8 mouse cellular contexts compared by ENCODE assay signal in genomic region chr14:98166318-98166976, GRCm38 (mm10). TPM values are rescaled to one million over a fixed set of nuclear protein-coding genes. Genes with fewer than 3 reads are reported as not detected.
DNase-seq lines count a peak whose midpoint lies in the region; ATAC-seq and TF ChIP-seq lines count a peak whose summit lies in the region.

No protein-coding gene starts in this region.

- H3K9ac ChIP-seq in lung, embryonic 15.5 days = no peak overlapping the region

- H3K4me1 ChIP-seq in cerebellum, adult 2 months (ENCODE audit: control insufficient read depth, insufficient read depth, low read length) = no peaks in the 10 kb centered on the region
- H3K4me1 ChIP-seq in lung, embryonic 15.5 days = no peaks in the 10 kb centered on the region

- TF ChIP-seq POLR2A in cerebellum, adult 2 months (IDR thresholded peaks at IDR 0.05; ENCODE audit: borderline replicate concordance, insufficient read depth, low read length) = no peak

- H3K27ac ChIP-seq in cerebellum, adult 2 months (ENCODE audit: insufficient read depth, low read length) = no peak overlapping the region; the same call in 1 of the 2 replicates
- H3K27ac ChIP-seq in lung, embryonic 15.5 days = peak overlapping the region; percentile 88; the same call in 1 of the 2 replicates

- peak overlapping the region; percentile 90 for H3K4me2 ChIP-seq in lung, embryonic 15.5 days

- H3K36me3 ChIP-seq in lung, embryonic 15.5 days = no peaks in the 10 kb centered on the region

- DNase-seq in cerebellum, adult 2 months = peak in 1 of 2 experiments; percentile 11
- DNase-seq in cerebellum, adult 11 months = no peak
- DNase-seq in ovary, postnatal 36 days (ENCODE audit: low spot score) = peak; percentile 4
- DNase-seq in ovary, adult 18-20 months (ENCODE audit: low spot score) = no peak
- DNase-seq in thymus, postnatal 0 days (ENCODE audit: low spot score) = no peak
- DNase-seq in urinary bladder, postnatal 14 days (ENCODE audit: low spot score) = no peak
- DNase-seq in urinary bladder, postnatal 4 days (ENCODE audit: low spot score in 2 of 2) = no peak

- TF ChIP-seq CTCF in cerebellum, adult 2 months (IDR thresholded peaks at IDR 0.05; ENCODE audit: borderline replicate concordance, insufficient read depth, low read depth, low read length) = no peak

- WGBS in cerebellum, adult 2 months = 23% methylated on average over 10 of the region's 10 CpGs
- WGBS in lung, embryonic 15.5 days = 45% methylated on average over 10 of the region's 10 CpGs

- no peaks in the 10 kb centered on the region for H3K9me3 ChIP-seq in lung, embryonic 15.5 days

- no peak for ATAC-seq in lung, embryonic 15.5 days (ENCODE audit: borderline replicate concordance, extremely low read depth, low FRiP score, low TSS enrichment)

- H3K4me3 ChIP-seq in cerebellum, adult 2 months (replicated peaks; ENCODE audit: insufficient read depth, low read depth, low read length) = peak overlapping the region; percentile 45
- H3K4me3 ChIP-seq in lung, embryonic 15.5 days = peak overlapping the region; percentile 85

- no peaks in the 10 kb centered on the region for H3K27me3 ChIP-seq in cerebellum, adult 2 months (ENCODE audit: control insufficient read depth, insufficient read depth, low read length)
- H3K27me3 ChIP-seq in lung, embryonic 15.5 days = no peaks in the 10 kb centered on the region

RNA-seq across cellular contexts. Expression of gene Dach1, which starts 3.1 kb away (rescaled TPM):
- 7.0 and 7.4 TPM in 2 replicates for polyA plus RNA-seq in cerebellum, adult 2 months (2012; rRNA removed)
- polyA plus RNA-seq in lung, embryonic 15.5 days (2015; fragmentation: Nextera tagmentation; extraction: Ambion mirVana) = 7.0 and 7.7 TPM in 2 replicates
- polyA plus RNA-seq in thymus, postnatal 0 days (2015; fragmentation: Nextera tagmentation; extraction: Ambion mirVana) = 0.26 and 0.38 TPM in 2 replicates
